Mouse (Mus musculus) brain, adult 2 months (tissue): Measurements from ENCODE around the gene Hira.

Experiments used
- DNase-seq: peaks from one replicate; pipeline ENCODE4 v3.0.0; 2011; ENCODE audit warnings: low read depth, low spot score

Gene Hira

DNA sequence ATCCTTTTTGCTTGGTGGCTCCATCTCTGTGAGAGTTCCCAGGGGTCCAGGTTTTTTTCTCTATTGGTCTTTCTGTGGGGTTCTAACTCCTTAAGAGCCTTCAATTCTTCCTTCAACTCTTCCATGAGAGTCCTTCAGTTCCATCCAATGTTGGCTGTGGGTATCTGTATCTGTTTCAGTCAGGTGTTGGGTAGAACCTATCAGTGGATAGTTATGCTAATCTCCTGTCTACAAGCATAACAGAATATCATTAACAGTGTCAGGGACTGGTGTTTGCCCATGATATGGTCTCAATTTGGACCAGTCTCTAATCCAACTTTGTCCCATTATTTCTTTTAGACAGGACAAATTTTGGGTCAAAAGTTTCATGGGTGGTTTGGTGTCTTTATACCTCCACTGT lies 137.8 kb downstream of the Hira start:
- no peak for DNase-seq
